Mouse (Mus musculus): ENCODE data around the gene Olfr1392.
"Not testable (repeated sequence)": the region's sequence is repeated elsewhere in the genome, so short reads cannot be mapped to it uniquely, and the experiment has no call there.

Olfr1392 gene

GRCm38 (mm10) chr11:49284982-49285381, at the start of gene Olfr1392:
Olfr1392 (plus strand) TSS chr11:49285282.
- not testable (repeated sequence) for DNase-seq (ENCODE audit: low read depth, low spot score)

- DNase-seq (ENCODE audit: low read depth, low spot score): no peak
Measured at GRCm38 (mm10) chr11:49235459-49236207, 49.4 kb upstream of the Olfr1392 start.

GRCm38 (mm10) chr11:49236891-49237290, 48.2 kb upstream of the Olfr1392 start:
- DNase-seq (ENCODE audit: low read depth, low spot score): no peak

- no peak for DNase-seq (ENCODE audit: low read depth, low spot score)
Measured at GRCm38 (mm10) chr11:49237532-49237931, 47.5 kb upstream of the Olfr1392 start.

- no peak for DNase-seq (ENCODE audit: low read depth, low spot score)
Measured at GRCm38 (mm10) chr11:49240310-49240709, 44.8 kb upstream of the Olfr1392 start.

GRCm38 (mm10) chr11:49240874-49241273, 44.2 kb upstream of the Olfr1392 start:
- DNase-seq (ENCODE audit: low read depth, low spot score): no peak

GRCm38 (mm10) chr11:49241471-49241870, 43.6 kb upstream of the Olfr1392 start:
- DNase-seq (ENCODE audit: low read depth, low spot score): no peak

- no peak for DNase-seq (ENCODE audit: low read depth, low spot score)
Measured at GRCm38 (mm10) chr11:49242944-49243626, 42.0 kb upstream of the Olfr1392 start.

- peak; percentile 84 for DNase-seq (ENCODE audit: low read depth, low spot score)
Measured at GRCm38 (mm10) chr11:49243727-49244594, 41.1 kb upstream of the Olfr1392 start, which contains the start of gene Mgat1. Mgat1 (plus strand) TSS chr11:49244191.

GRCm38 (mm10) chr11:49244595-49244930, 40.5 kb upstream of the Olfr1392 start:
- no peak for DNase-seq (ENCODE audit: low read depth, low spot score)

GRCm38 (mm10) chr11:49245176-49245575, 39.9 kb upstream of the Olfr1392 start:
- no peak for DNase-seq (ENCODE audit: low read depth, low spot score)

- no peak for DNase-seq (ENCODE audit: low read depth, low spot score)
Measured at GRCm38 (mm10) chr11:49245634-49246415, 39.3 kb upstream of the Olfr1392 start.

- no peak for DNase-seq (ENCODE audit: low read depth, low spot score)
Measured at GRCm38 (mm10) chr11:49246523-49246922, 38.6 kb upstream of the Olfr1392 start.

GRCm38 (mm10) chr11:49247255-49247654, 37.8 kb upstream of the Olfr1392 start:
- DNase-seq (ENCODE audit: low read depth, low spot score): no peak

- no peak for DNase-seq (ENCODE audit: low read depth, low spot score)
Measured at GRCm38 (mm10) chr11:49248226-49248973, 36.7 kb upstream of the Olfr1392 start.

- DNase-seq (ENCODE audit: low read depth, low spot score): no peak
Measured at GRCm38 (mm10) chr11:49248974-49249700, 35.9 kb upstream of the Olfr1392 start.

- no peak for DNase-seq (ENCODE audit: low read depth, low spot score)
Measured at GRCm38 (mm10) chr11:49249811-49250421, 35.2 kb upstream of the Olfr1392 start.

GRCm38 (mm10) chr11:49250422-49251379, 34.4 kb upstream of the Olfr1392 start:
- DNase-seq (ENCODE audit: low read depth, low spot score): no peak

All from brain, embryonic 18.5 days (tissue).